Mouse (Mus musculus): ENCODE data around the gene 2900026A02Rik.
A peak's percentile ranks its signal among the peaks of the same experiment; 100 is the strongest.

The 2900026A02Rik gene

GRCm38 (mm10) chr5:113043531-113043930 is 177.5 kb downstream of the 2900026A02Rik start:
- DNase-seq (ENCODE audit: low spot score in 2 of 2), result peak in 1 of 2 experiments; percentile 26

GRCm38 (mm10) chr5:113041567-113042071 is 179.4 kb downstream of the 2900026A02Rik start:
- DNase-seq (ENCODE audit: low spot score in 2 of 2), result peak in 1 of 2 experiments; percentile 62

GRCm38 (mm10) chr5:113040776-113041175 is 180.3 kb downstream of the 2900026A02Rik start:
- DNase-seq (ENCODE audit: low spot score in 2 of 2), result no peak

- no peak for DNase-seq (ENCODE audit: low spot score in 2 of 2)
Measured at GRCm38 (mm10) chr5:113038601-113039000, 182.4 kb downstream of the 2900026A02Rik start.

Data from urinary bladder, postnatal 36 days (tissue).